Mouse (Mus musculus): ENCODE results near the gene Plcb3. TPM values are rescaled to one million over a fixed set of nuclear protein-coding genes. Genes with fewer than 3 reads are reported as not detected.
A peak's percentile ranks its signal among the peaks of the same experiment; 100 is the strongest.

Plcb3 gene
- polyA plus RNA-seq, 1 experiment = 49.3 TPM

GRCm38 (mm10) chr19:6972247-6972917 is 3.9 kb downstream of the Plcb3 start:
- peaks cover 12% of the 10 kb centered on the region for H3K36me3 ChIP-seq (replicated peaks; ENCODE audit: low read length)
- peak overlapping the region; percentile 35 for H3K4me3 ChIP-seq (replicated peaks)
- TF ChIP-seq FLI1 (IDR thresholded peaks at IDR 0.05; ENCODE audit: low read length) (no peak), GATA1 (IDR thresholded peaks at IDR 0.05; ENCODE audit: borderline replicate concordance, low read length) (no peak)
- no peaks in the 10 kb centered on the region for H3K27me3 ChIP-seq (replicated peaks)
- H3K4me1 ChIP-seq = peaks cover 87% of the 10 kb centered on the region
- no peaks in the 10 kb centered on the region for H3K9me3 ChIP-seq

DNA sequence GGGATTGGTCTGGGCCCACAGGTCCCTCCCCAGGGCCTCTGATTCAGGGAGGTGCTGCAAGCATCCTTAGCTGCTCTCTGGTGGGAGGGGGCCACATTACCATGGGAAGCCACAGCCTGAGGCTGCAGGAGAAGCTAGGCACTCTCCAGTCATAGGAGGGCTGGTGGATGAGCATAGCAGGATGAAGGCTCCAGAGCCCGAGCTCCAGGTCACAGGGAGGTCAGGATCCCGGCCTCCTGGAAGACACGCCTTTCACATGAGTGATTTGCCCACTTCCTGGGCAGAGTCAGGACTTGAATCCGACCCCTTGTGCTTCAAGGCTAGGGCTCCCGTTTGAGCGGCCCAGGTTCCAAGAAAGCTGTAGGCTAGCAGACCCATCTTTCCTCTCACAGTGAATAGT is 4.6 kb downstream of the Plcb3 start:
- peaks cover 10% of the 10 kb centered on the region for H3K36me3 ChIP-seq (replicated peaks; ENCODE audit: low read length)
- no peak for TF ChIP-seq GATA1 (IDR thresholded peaks at IDR 0.05; ENCODE audit: borderline replicate concordance, low read length)
- no peak for TF ChIP-seq FLI1 (IDR thresholded peaks at IDR 0.05; ENCODE audit: low read length)
- no peaks in the 10 kb centered on the region for H3K27me3 ChIP-seq (replicated peaks)
- peaks cover 86% of the 10 kb centered on the region for H3K4me1 ChIP-seq
- no peaks in the 10 kb centered on the region for H3K9me3 ChIP-seq
- peak overlapping the region; percentile 20 for H3K4me3 ChIP-seq (replicated peaks)

GRCm38 (mm10) chr19:6970460-6971085 is 5.7 kb downstream of the Plcb3 start:
- H3K9me3 ChIP-seq = no peaks in the 10 kb centered on the region
- H3K4me3 ChIP-seq (replicated peaks) = peak overlapping the region; percentile 99
- H3K27me3 ChIP-seq (replicated peaks) = no peaks in the 10 kb centered on the region
- H3K4me1 ChIP-seq = peaks cover 75% of the 10 kb centered on the region
- peaks cover 17% of the 10 kb centered on the region for H3K36me3 ChIP-seq (replicated peaks; ENCODE audit: low read length)
- TF ChIP-seq GATA1 (IDR thresholded peaks at IDR 0.05; ENCODE audit: borderline replicate concordance, low read length) (no peak), FLI1 (IDR thresholded peaks at IDR 0.05; ENCODE audit: low read length) (no peak)

GRCm38 (mm10) chr19:6969665-6970381 is 6.4 kb downstream of the Plcb3 start:
- Histone ChIP-seq H3K27me3 (replicated peaks) (no peaks in the 10 kb centered on the region), H3K4me1 (peaks cover 74% of the 10 kb centered on the region), H3K4me3 (replicated peaks) (peak overlapping the region; percentile 99), H3K9me3 (no peaks in the 10 kb centered on the region), H3K36me3 (replicated peaks; ENCODE audit: low read length) (peaks cover 25% of the 10 kb centered on the region)
- TF ChIP-seq GATA1 (IDR thresholded peaks at IDR 0.05; ENCODE audit: borderline replicate concordance, low read length) = no peak
- TF ChIP-seq FLI1 (IDR thresholded peaks at IDR 0.05; ENCODE audit: low read length) = no peak

GRCm38 (mm10) chr19:6969291-6969664 is 7.0 kb downstream of the Plcb3 start:
- peak overlapping the region; percentile 99 for H3K4me3 ChIP-seq (replicated peaks)
- TF ChIP-seq GATA1 (IDR thresholded peaks at IDR 0.05; ENCODE audit: borderline replicate concordance, low read length) (no peak), FLI1 (IDR thresholded peaks at IDR 0.05; ENCODE audit: low read length) (no peak)
- H3K36me3 ChIP-seq (replicated peaks; ENCODE audit: low read length) = peaks cover 30% of the 10 kb centered on the region
- peaks cover 76% of the 10 kb centered on the region for H3K4me1 ChIP-seq
- H3K27me3 ChIP-seq (replicated peaks) = no peaks in the 10 kb centered on the region
- no peaks in the 10 kb centered on the region for H3K9me3 ChIP-seq

DNA sequence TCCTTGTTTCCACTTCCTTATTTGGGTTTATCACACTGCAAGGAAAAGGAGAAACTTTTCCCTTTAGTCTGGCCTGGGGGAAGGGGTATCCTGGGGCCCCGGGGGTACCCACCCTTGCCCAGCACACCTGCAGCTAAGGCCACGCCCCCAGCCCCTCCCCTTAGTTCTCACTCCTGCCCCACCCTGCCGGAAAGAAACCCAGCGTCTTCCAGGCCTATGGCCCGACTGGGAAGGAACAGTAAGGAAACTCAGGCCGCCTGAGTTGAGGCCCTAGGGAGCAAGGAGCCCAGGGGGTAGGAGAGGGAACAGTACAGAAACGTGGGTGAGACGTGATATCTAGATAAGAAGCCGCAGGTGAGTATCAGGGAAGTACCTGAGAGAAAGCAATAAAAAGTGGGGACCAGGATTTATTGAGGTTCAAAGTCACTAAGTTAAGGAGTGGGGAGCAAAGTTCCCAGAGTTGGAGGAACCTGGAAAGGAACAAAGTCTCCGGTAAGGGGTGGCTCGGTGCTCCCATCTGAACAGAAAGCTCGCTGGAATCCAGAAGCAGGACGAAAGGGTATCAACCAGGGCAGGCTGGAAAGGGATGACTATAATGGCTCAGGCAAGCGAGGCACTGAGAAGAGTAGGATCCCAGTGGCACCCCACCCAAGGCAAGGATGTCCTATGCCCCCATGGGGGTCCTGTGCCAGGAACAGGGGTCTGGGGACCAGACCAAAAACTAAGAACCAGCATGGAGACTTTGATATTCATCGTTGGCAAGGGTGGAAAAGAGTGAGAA is 7.6 kb downstream of the Plcb3 start:
- Histone ChIP-seq H3K4me1 (peaks cover 76% of the 10 kb centered on the region), H3K36me3 (replicated peaks; ENCODE audit: low read length) (peaks cover 36% of the 10 kb centered on the region), H3K27me3 (replicated peaks) (no peaks in the 10 kb centered on the region), H3K4me3 (replicated peaks) (peak overlapping the region; percentile 99), H3K9me3 (no peaks in the 10 kb centered on the region)
- TF ChIP-seq GATA1 (IDR thresholded peaks at IDR 0.05; ENCODE audit: borderline replicate concordance, low read length) (no peak), FLI1 (IDR thresholded peaks at IDR 0.05; ENCODE audit: low read length) (no peak)

DNA sequence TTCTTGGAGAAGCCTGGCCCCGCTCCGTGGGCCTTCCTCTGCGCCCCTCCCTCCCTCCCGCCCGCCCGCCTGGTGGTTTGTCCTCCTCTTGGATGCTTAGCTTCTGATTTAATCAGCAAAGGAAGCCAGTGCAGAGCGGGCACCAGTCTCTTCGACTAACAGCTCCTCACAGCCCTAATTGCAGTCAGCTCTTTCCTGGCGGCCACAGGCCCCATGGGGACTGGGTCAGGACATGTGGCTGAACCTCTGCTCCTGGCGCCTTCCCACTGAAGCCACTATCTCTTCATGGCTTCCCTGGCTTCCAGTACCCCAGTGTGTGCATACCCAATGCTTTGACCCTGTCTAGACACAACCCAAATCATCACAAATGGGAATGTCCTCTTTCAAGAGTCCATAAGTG is 19.8 kb downstream of the Plcb3 start:
- no peak overlapping the region for H3K4me3 ChIP-seq (replicated peaks)
- no peaks in the 10 kb centered on the region for H3K9me3 ChIP-seq
- H3K36me3 ChIP-seq (replicated peaks; ENCODE audit: low read length) = peaks cover 89% of the 10 kb centered on the region
- TF ChIP-seq GATA1 (IDR thresholded peaks at IDR 0.05; ENCODE audit: borderline replicate concordance, low read length) (no peak), FLI1 (IDR thresholded peaks at IDR 0.05; ENCODE audit: low read length) (no peak)
- peaks cover 85% of the 10 kb centered on the region for H3K4me1 ChIP-seq
- no peaks in the 10 kb centered on the region for H3K27me3 ChIP-seq (replicated peaks)

GRCm38 (mm10) chr19:6955424-6955823 is 20.8 kb downstream of the Plcb3 start:
- Histone ChIP-seq H3K27me3 (replicated peaks) (no peaks in the 10 kb centered on the region), H3K9me3 (no peaks in the 10 kb centered on the region), H3K4me1 (peaks cover 90% of the 10 kb centered on the region), H3K36me3 (replicated peaks; ENCODE audit: low read length) (peaks cover 80% of the 10 kb centered on the region), H3K4me3 (replicated peaks) (no peak overlapping the region)
- TF ChIP-seq FLI1 (IDR thresholded peaks at IDR 0.05; ENCODE audit: low read length) = no peak
- TF ChIP-seq GATA1 (IDR thresholded peaks at IDR 0.05; ENCODE audit: borderline replicate concordance, low read length) = no peak

DNA sequence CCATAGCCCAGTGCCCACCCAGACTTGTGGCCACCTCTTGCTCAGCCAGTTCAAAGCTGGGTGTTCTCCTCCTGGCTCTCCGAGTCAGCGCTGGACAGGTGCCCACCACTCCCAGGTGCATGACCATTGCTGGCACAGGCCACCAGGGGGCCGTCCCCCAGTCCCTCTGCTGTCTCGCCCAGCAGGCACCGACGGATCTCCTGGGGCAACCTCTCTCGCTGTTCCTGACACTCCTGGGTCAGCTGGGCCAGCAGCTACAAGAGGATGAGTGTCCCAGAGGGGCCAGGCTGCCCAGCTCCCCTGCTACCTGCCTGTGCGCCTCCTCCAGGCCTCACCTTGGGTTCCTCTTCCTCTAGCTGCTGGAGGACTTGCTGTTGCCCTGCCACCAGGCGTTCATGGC is 22.2 kb downstream of the Plcb3 start:
- peaks cover 92% of the 10 kb centered on the region for H3K4me1 ChIP-seq
- TF ChIP-seq FLI1 (IDR thresholded peaks at IDR 0.05; ENCODE audit: low read length) = no peak
- TF ChIP-seq GATA1 (IDR thresholded peaks at IDR 0.05; ENCODE audit: borderline replicate concordance, low read length) = no peak
- H3K27me3 ChIP-seq (replicated peaks) = no peaks in the 10 kb centered on the region
- no peaks in the 10 kb centered on the region for H3K9me3 ChIP-seq
- peaks cover 77% of the 10 kb centered on the region for H3K36me3 ChIP-seq (replicated peaks; ENCODE audit: low read length)
- no peak overlapping the region for H3K4me3 ChIP-seq (replicated peaks)

Data from megakaryocyte, embryonic 14.5 days (primary cell).